Mouse (Mus musculus) yolk sac, embryonic 10.5 days (tissue): ENCODE measurements around the gene Tat.

Experiments
- DNase-seq: peaks from one replicate; pipeline ENCODE4 v3.0.0-alpha.2; 2017; ENCODE audit warnings: low spot score

Gene Tat

GRCm38 (mm10) chr8:109983944-109984343 lies 6.3 kb upstream of the Tat start:
- DNase-seq: no peak

GRCm38 (mm10) chr8:109986384-109986783 lies 3.9 kb upstream of the Tat start:
- DNase-seq: no peak

GRCm38 (mm10) chr8:109987776-109988175 lies 2.5 kb upstream of the Tat start:
- no peak for DNase-seq

GRCm38 (mm10) chr8:109989151-109989550 lies 1.1 kb upstream of the Tat start:
- no peak for DNase-seq

GRCm38 (mm10) chr8:109992166-109992565 lies 1.9 kb downstream of the Tat start:
- DNase-seq: no peak

GRCm38 (mm10) chr8:109992951-109993350 lies 2.7 kb downstream of the Tat start:
- no peak for DNase-seq

- DNase-seq: no peak
Observed at GRCm38 (mm10) chr8:109997381-109997780, 7.1 kb downstream of the Tat start.

GRCm38 (mm10) chr8:109998066-109998465 lies 7.8 kb downstream of the Tat start:
- DNase-seq: no peak

- no peak for DNase-seq
Observed at GRCm38 (mm10) chr8:109999974-110000373, 9.7 kb downstream of the Tat start.

GRCm38 (mm10) chr8:110002953-110003352 lies 12.7 kb downstream of the Tat start:
- DNase-seq: no peak

- DNase-seq: peak; percentile 49
Observed at GRCm38 (mm10) chr8:110004300-110004699, 14.1 kb downstream of the Tat start.

- DNase-seq: no peak
Observed at GRCm38 (mm10) chr8:110006312-110007023, 16.2 kb downstream of the Tat start.

GRCm38 (mm10) chr8:110008228-110008994 lies 18.2 kb downstream of the Tat start:
- DNase-seq: no peak

- no peak for DNase-seq
Observed at GRCm38 (mm10) chr8:110008995-110009446, 18.8 kb downstream of the Tat start.

- peak; percentile 39 for DNase-seq
Observed at GRCm38 (mm10) chr8:110010868-110011267, 20.6 kb downstream of the Tat start.

GRCm38 (mm10) chr8:110022081-110022480 lies 31.8 kb downstream of the Tat start:
- no peak for DNase-seq

GRCm38 (mm10) chr8:110022768-110023344 lies 32.6 kb downstream of the Tat start:
- no peak for DNase-seq

GRCm38 (mm10) chr8:110033771-110034170 lies 43.5 kb downstream of the Tat start:
- peak; percentile 9 for DNase-seq

GRCm38 (mm10) chr8:110034331-110034730 lies 44.1 kb downstream of the Tat start:
- DNase-seq: no peak

- DNase-seq: no peak
Observed at GRCm38 (mm10) chr8:110036156-110036555, 45.9 kb downstream of the Tat start.

- no peak for DNase-seq
Observed at GRCm38 (mm10) chr8:110039216-110039615, 49.0 kb downstream of the Tat start.

- no peak for DNase-seq
Observed at GRCm38 (mm10) chr8:110039659-110040058, 49.4 kb downstream of the Tat start, which contains the start of gene Chst4. Chst4 (minus strand) TSS chr8:110039740.

GRCm38 (mm10) chr8:110040509-110040908 lies 50.3 kb downstream of the Tat start:
- no peak for DNase-seq
